Mouse (Mus musculus): ENCODE data around the gene Grk6. TPM values are rescaled to one million over a fixed set of nuclear protein-coding genes. Genes with fewer than 3 reads are reported as not detected.

Gene Grk6
- polyA plus RNA-seq, 1 experiment from 2014 or later = 71.1 TPM

GRCm38 (mm10) chr13:55473076-55473831 lies 28.4 kb downstream of the Grk6 start:
- WGBS = 19% methylated on average over 18 of the region's 18 CpGs
- Histone ChIP-seq H3K9me3 (replicated peaks) (no peaks in the 10 kb centered on the region), H3K27me3 (ENCODE audit: low read depth, poor library complexity, severe bottlenecking) (peaks cover 8% of the 10 kb centered on the region; the same call in 1 of the 2 replicates), H3K4me3 (peak overlapping the region; percentile 66), H3K4me1 (peaks cover 62% of the 10 kb centered on the region), H3K27ac (peak overlapping the region; percentile 81), H3K36me3 (peaks cover 49% of the 10 kb centered on the region)
- DNase-seq (ENCODE audit: low spot score) = peak; percentile 65

GRCm38 (mm10) chr13:55473961-55474360 lies 29.1 kb downstream of the Grk6 start:
- no peak for DNase-seq (ENCODE audit: low spot score)
- Histone ChIP-seq H3K9me3 (replicated peaks) (no peaks in the 10 kb centered on the region), H3K27ac (no peak overlapping the region), H3K27me3 (ENCODE audit: low read depth, poor library complexity, severe bottlenecking) (peaks cover 8% of the 10 kb centered on the region; the same call in 1 of the 2 replicates), H3K4me3 (no peak overlapping the region; the same call in 1 of the 2 replicates), H3K36me3 (peaks cover 56% of the 10 kb centered on the region), H3K4me1 (peaks cover 56% of the 10 kb centered on the region)
- WGBS = 75% methylated on average over 11 of the region's 11 CpGs

- DNase-seq (ENCODE audit: low spot score) = no peak
- no peak overlapping the region; the same call in 1 of the 2 replicates for H3K27ac ChIP-seq
- H3K4me3 ChIP-seq = 0 out of 2 replicates have a peak overlapping the region, but pooled peaks have one; percentile 3
These were observed 29.8 kb downstream of the Grk6 start for GRCm38 (mm10) chr13:55474621-55475069.

GRCm38 (mm10) chr13:55475750-55476149 lies 30.9 kb downstream of the Grk6 start:
- peaks cover 74% of the 10 kb centered on the region for H3K36me3 ChIP-seq
- peaks cover 3% of the 10 kb centered on the region; the same call in 1 of the 2 replicates for H3K27me3 ChIP-seq (ENCODE audit: low read depth, poor library complexity, severe bottlenecking)
- no peaks in the 10 kb centered on the region for H3K9me3 ChIP-seq (replicated peaks)
- H3K4me3 ChIP-seq = no peak overlapping the region
- no peak overlapping the region for H3K27ac ChIP-seq
- 93% methylated on average over 5 of the region's 5 CpGs for WGBS
- DNase-seq (ENCODE audit: low spot score) = no peak
- H3K4me1 ChIP-seq = peaks cover 45% of the 10 kb centered on the region

More at GRCm38 (mm10) chr13:55474621-55475069, 29.8 kb downstream of the Grk6 start:
- WGBS = 69% methylated on average over 5 of the region's 5 CpGs
- H3K9me3 ChIP-seq (replicated peaks) = no peaks in the 10 kb centered on the region
- H3K27me3 ChIP-seq (ENCODE audit: low read depth, poor library complexity, severe bottlenecking) = peaks cover 8% of the 10 kb centered on the region; the same call in 1 of the 2 replicates
- H3K4me1 ChIP-seq = peaks cover 50% of the 10 kb centered on the region
- peaks cover 63% of the 10 kb centered on the region for H3K36me3 ChIP-seq

GRCm38 (mm10) chr13:55476256-55476655 lies 31.4 kb downstream of the Grk6 start:
- WGBS = 91% methylated on average over 8 of the region's 8 CpGs

GRCm38 (mm10) chr13:55477492-55477891 lies 32.6 kb downstream of the Grk6 start:
- Histone ChIP-seq H3K27me3 (ENCODE audit: low read depth, poor library complexity, severe bottlenecking) (no peaks in the 10 kb centered on the region), H3K4me3 (no peak overlapping the region), H3K27ac (no peak overlapping the region), H3K9me3 (replicated peaks) (no peaks in the 10 kb centered on the region), H3K4me1 (peaks cover 28% of the 10 kb centered on the region), H3K36me3 (peaks cover 91% of the 10 kb centered on the region)
- WGBS = 66% methylated on average over 16 of the region's 16 CpGs
- DNase-seq (ENCODE audit: low spot score) = no peak

More at GRCm38 (mm10) chr13:55476256-55476655, 31.4 kb downstream of the Grk6 start:
- no peak for DNase-seq (ENCODE audit: low spot score)
- Histone ChIP-seq H3K9me3 (replicated peaks) (no peaks in the 10 kb centered on the region), H3K4me1 (peaks cover 40% of the 10 kb centered on the region), H3K36me3 (peaks cover 79% of the 10 kb centered on the region), H3K27ac (0 out of 2 replicates have a peak overlapping the region, but pooled peaks have one; percentile 1), H3K4me3 (no peak overlapping the region), H3K27me3 (ENCODE audit: low read depth, poor library complexity, severe bottlenecking) (no peaks in the 10 kb centered on the region)

- Histone ChIP-seq H3K36me3 (peaks cover 96% of the 10 kb centered on the region), H3K4me1 (peaks cover 24% of the 10 kb centered on the region), H3K4me3 (no peak overlapping the region), H3K27ac (no peak overlapping the region), H3K9me3 (replicated peaks) (no peaks in the 10 kb centered on the region), H3K27me3 (ENCODE audit: low read depth, poor library complexity, severe bottlenecking) (no peaks in the 10 kb centered on the region)
- 51% methylated on average over 5 of the region's 5 CpGs for WGBS
- DNase-seq (ENCODE audit: low spot score) = peak; percentile 59
These were observed 33.2 kb downstream of the Grk6 start for GRCm38 (mm10) chr13:55478036-55478435.

GRCm38 (mm10) chr13:55479008-55479407 lies 34.1 kb downstream of the Grk6 start:
- H3K27me3 ChIP-seq (ENCODE audit: low read depth, poor library complexity, severe bottlenecking) = no peaks in the 10 kb centered on the region
- H3K4me3 ChIP-seq = no peak overlapping the region
- DNase-seq (ENCODE audit: low spot score) = no peak
- peaks cover 24% of the 10 kb centered on the region for H3K4me1 ChIP-seq
- H3K36me3 ChIP-seq = peaks cover 99% of the 10 kb centered on the region
- WGBS = 86% methylated on average over 7 of the region's 7 CpGs
- no peaks in the 10 kb centered on the region for H3K9me3 ChIP-seq (replicated peaks)
- no peak overlapping the region for H3K27ac ChIP-seq

- Histone ChIP-seq H3K27ac (no peak overlapping the region), H3K27me3 (ENCODE audit: low read depth, poor library complexity, severe bottlenecking) (no peaks in the 10 kb centered on the region), H3K4me3 (no peak overlapping the region), H3K9me3 (replicated peaks) (no peaks in the 10 kb centered on the region), H3K4me1 (peaks cover 25% of the 10 kb centered on the region), H3K36me3 (peaks cover 99% of the 10 kb centered on the region)
- no peak for DNase-seq (ENCODE audit: low spot score)
These were observed 35.1 kb downstream of the Grk6 start for GRCm38 (mm10) chr13:55479929-55480328.

GRCm38 (mm10) chr13:55482542-55482941 lies 37.7 kb downstream of the Grk6 start:
- 87% methylated on average over 7 of the region's 7 CpGs for WGBS
- DNase-seq (ENCODE audit: low spot score) = no peak
- Histone ChIP-seq H3K4me1 (peaks cover 44% of the 10 kb centered on the region), H3K27ac (no peak overlapping the region), H3K36me3 (peaks cover 89% of the 10 kb centered on the region), H3K9me3 (replicated peaks) (no peaks in the 10 kb centered on the region), H3K27me3 (ENCODE audit: low read depth, poor library complexity, severe bottlenecking) (no peaks in the 10 kb centered on the region), H3K4me3 (no peak overlapping the region)

- WGBS = 73% methylated on average over 9 of the region's 9 CpGs
- peak overlapping the region; percentile 3; the same call in 1 of the 2 replicates for H3K4me3 ChIP-seq
- no peaks in the 10 kb centered on the region for H3K9me3 ChIP-seq (replicated peaks)
- no peak overlapping the region for H3K27ac ChIP-seq
- no peaks in the 10 kb centered on the region for H3K27me3 ChIP-seq (ENCODE audit: low read depth, poor library complexity, severe bottlenecking)
- peaks cover 83% of the 10 kb centered on the region for H3K36me3 ChIP-seq
- DNase-seq (ENCODE audit: low spot score) = no peak
- H3K4me1 ChIP-seq = peaks cover 47% of the 10 kb centered on the region
These were observed 38.2 kb downstream of the Grk6 start for GRCm38 (mm10) chr13:55483071-55483470.

- peaks cover 53% of the 10 kb centered on the region for H3K4me1 ChIP-seq
- peak overlapping the region; percentile 57; the same call in 1 of the 2 replicates for H3K27ac ChIP-seq
- H3K4me3 ChIP-seq = peak overlapping the region; percentile 3; the same call in 1 of the 2 replicates
- peak; percentile 54 for DNase-seq (ENCODE audit: low spot score)
- no peaks in the 10 kb centered on the region for H3K27me3 ChIP-seq (ENCODE audit: low read depth, poor library complexity, severe bottlenecking)
- no peaks in the 10 kb centered on the region for H3K9me3 ChIP-seq (replicated peaks)
- peaks cover 79% of the 10 kb centered on the region for H3K36me3 ChIP-seq
- 67% methylated on average over 15 of the region's 15 CpGs for WGBS
These were observed 38.7 kb downstream of the Grk6 start for GRCm38 (mm10) chr13:55483593-55483992.

GRCm38 (mm10) chr13:55484520-55485088 lies 39.7 kb downstream of the Grk6 start:
- peaks cover 56% of the 10 kb centered on the region for H3K4me1 ChIP-seq
- H3K27ac ChIP-seq = peak overlapping the region; percentile 57; the same call in 1 of the 2 replicates
- H3K27me3 ChIP-seq (ENCODE audit: low read depth, poor library complexity, severe bottlenecking) = no peaks in the 10 kb centered on the region
- H3K9me3 ChIP-seq (replicated peaks) = no peaks in the 10 kb centered on the region
- no peak for DNase-seq (ENCODE audit: low spot score)
- 36% methylated on average over 7 of the region's 7 CpGs for WGBS
- H3K36me3 ChIP-seq = peaks cover 69% of the 10 kb centered on the region
- peak overlapping the region; percentile 100 for H3K4me3 ChIP-seq

Measured in limb, embryonic 10.5 days (tissue).